Mouse (Mus musculus): Measurements from ENCODE around the gene Zfp870.

GRCm38 (mm10) chr17:32904414-32904813 is 13.0 kb upstream of the Zfp870 start:
- TF ChIP-seq CHD2 (IDR thresholded peaks at IDR 0.05; ENCODE audit: low read depth, low read length) (no peak), ZC3H11A (IDR thresholded peaks at IDR 0.05; ENCODE audit: borderline replicate concordance, low read depth, low read length) (no peak)
